Mouse (Mus musculus) retina, adult 2 months (tissue): ENCODE measurements at regions not wholly inside any gene's neighbourhood (a gene's known extent, or its start where the extent isn't known, plus 50 kb on each side); places are given as distances from the start of the nearest gene placed in this dataset.

Source experiments
- DNase-seq: peaks from one replicate; pipeline ENCODE4 v3.0.0-alpha.2; 2012; ENCODE audit warnings: low read depth, low spot score

DNA sequence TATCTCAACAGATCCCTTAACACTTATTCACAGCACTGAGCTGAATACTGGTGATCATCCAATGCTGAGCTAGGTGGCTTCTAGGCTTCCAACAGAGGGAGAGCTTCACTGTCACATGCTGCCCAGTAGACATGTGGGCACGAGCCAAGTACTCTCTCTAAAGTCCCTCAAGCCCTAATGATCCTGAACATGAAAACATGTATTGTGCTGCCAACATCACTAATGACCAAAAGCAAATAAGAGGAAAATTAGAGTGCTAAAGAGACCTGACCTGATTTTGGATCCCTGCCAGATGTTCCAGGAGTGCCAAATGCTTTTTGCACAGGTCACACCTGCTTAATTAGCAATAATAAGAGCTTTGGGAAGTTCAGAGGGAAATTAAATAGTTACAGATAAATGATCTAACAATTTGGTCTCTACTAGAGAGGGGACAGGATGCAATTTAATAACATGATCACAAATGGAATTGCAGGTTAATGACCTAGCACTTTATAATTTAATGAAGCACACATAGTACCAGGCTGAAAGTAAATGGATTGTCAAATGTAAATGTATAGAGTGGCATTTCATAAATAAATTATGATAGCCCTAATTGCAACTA is 215.6 kb upstream of the Ins1 start:
- DNase-seq: peak; percentile 2

DNA sequence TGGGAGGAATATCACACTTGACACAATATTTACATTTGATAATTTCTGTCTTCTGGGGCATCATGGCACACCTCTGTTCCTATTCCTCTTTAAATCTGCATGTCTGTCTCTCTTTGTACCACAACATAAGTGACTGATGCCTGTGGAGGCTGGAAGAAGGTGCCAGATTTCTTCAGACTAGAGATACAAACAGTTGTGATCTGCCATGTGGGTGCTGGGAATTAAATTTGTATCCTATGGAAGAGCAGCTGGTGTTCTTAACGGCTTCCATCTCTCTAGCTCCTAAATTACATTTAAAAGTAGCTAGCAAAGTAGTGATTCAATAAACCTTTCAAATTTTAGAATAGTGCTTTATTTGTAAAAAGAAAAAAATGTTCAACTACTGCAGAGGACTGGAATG is 195.3 kb upstream of the Ins1 start:
- no peak for DNase-seq

- no peak for DNase-seq
These were observed 194.1 kb upstream of the Ins1 start for GRCm38 (mm10) chr19:52069919-52070528.

DNA sequence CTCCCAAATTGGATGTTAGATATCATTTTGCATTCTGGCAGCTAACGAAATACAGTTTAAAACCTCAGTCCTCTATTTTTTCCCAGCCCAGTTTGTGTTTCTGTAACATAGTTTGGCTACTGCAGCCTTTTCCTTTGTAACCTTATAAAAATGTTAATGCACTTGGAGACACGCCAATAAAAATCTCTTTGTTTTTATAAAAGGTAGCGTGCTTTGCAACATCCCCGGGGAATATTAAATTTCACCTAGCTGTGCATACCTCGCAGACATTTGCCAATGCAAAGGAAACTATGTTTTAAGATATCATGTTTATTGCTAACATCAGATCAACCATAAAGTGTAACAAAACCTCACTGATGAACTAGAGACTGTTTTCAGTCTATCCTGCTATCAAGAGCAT is 192.9 kb upstream of the Ins1 start:
- no peak for DNase-seq

DNA sequence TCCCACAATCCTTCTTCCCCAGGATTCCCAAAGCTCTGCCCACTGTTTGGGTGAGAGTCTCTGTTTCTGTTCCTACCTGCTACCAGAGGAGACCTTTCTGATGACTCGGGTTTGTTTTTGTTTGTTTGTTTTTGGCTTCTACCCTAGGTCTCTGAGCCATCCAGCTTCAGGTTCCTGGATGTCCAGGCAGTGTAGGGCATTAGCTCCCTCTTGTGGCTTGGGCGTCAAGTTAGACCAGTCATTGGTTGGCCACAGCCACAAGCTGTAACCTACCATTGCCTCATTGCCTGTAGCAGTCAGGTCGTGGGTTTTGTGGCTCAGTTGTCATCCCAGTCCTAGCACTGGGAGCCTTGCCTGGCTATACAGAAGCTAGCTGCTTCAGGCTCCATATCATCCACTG is 185.1 kb upstream of the Ins1 start:
- DNase-seq: no peak

GRCm38 (mm10) chr19:52112398-52112797 is 151.7 kb upstream of the Ins1 start:
- peak; percentile 2 for DNase-seq
